Comparison of ENCODE assay signal across 16 mouse cellular contexts in the genomic region with DNA sequence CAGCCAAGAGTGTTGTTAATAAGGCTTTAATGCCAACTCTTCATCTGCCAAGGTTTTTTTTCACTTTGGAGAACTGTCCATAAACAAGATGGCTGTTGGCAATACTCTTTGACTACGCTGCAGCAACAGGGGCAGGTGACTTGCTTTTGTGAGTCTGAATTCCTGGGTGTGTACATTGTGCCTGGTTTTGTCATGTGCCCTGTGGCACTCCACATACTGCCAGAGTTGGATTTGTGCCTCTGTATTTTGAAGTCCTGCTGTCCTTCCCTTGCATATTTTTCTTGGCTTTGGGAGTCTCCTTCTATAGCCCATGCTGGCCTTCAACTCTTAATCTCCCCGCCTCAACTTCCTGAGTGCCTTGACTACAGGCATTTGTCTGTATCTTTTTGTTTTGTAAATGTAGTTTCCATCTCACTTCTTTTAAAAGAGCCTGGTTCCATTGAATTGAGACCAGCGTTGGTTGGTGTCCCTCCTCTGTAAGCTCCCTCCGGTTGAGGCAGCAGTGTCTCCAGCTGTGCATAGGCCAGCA. TPM values are rescaled to one million over a fixed set of nuclear protein-coding genes. Genes with fewer than 3 reads are reported as not detected.
"Had no signal": no experiment of that assay in that cellular context is flagged by ENCODE, and none has a peak within 500 bp of the region (broad histone marks: within the 10 kb centered on the region; RNA-seq: fewer than 3 reads in every experiment).

No protein-coding gene starts in this region.

- H3K9ac ChIP-seq: limb, embryonic 13.5 days; liver, embryonic 14.5 days; midbrain, embryonic 13.5 days had no signal

- H3K27ac ChIP-seq: kidney, postnatal 0 days; layer of hippocampus, adult 2 months; limb, embryonic 13.5 days; liver, embryonic 14.5 days; midbrain, embryonic 13.5 days had no signal

- DNase-seq: kidney, adult 9 months; kidney, postnatal 4 days; left cerebral cortex, postnatal 4 days; lung, adult 2 months; lung, postnatal 36 days; right cerebral cortex, adult 18-20 months; right cerebral cortex, postnatal 25 days; spleen, adult 18-20 months; thymus, postnatal 36 days had no signal

- H3K36me3 ChIP-seq: limb, embryonic 13.5 days; midbrain, embryonic 13.5 days had no signal

- ATAC-seq: lung, postnatal 0 days; midbrain, embryonic 13.5 days had no signal

- H3K4me2 ChIP-seq: limb, embryonic 13.5 days; midbrain, embryonic 13.5 days had no signal

- H3K9me3 ChIP-seq: limb, embryonic 13.5 days; midbrain, embryonic 13.5 days had no signal

- H3K4me3 ChIP-seq: layer of hippocampus, adult 2 months; limb, embryonic 13.5 days; midbrain, embryonic 13.5 days had no signal

RNA-seq across cellular contexts. Expression of a gene that starts 3.2 kb away (rescaled TPM):
- total RNA-seq: megakaryocyte progenitor cell, adult 5-6 weeks had no signal
